Mouse (Mus musculus): ENCODE measurements around the gene N4bp3.
"Not testable (repeated sequence)": the region's sequence is repeated elsewhere in the genome, so short reads cannot be mapped to it uniquely, and the experiment has no call there.

Gene N4bp3

GRCm38 (mm10) chr11:51627425-51627824 is 23.2 kb downstream of the N4bp3 start:
- DNase-seq = no peak

GRCm38 (mm10) chr11:51625187-51625820 is 25.3 kb downstream of the N4bp3 start:
- DNase-seq = no peak

GRCm38 (mm10) chr11:51622971-51623491 is 27.6 kb downstream of the N4bp3 start:
- DNase-seq = no peak

- peak in 1 of 2 experiments; percentile 51 for DNase-seq
Observed at GRCm38 (mm10) chr11:51621776-51622175, 28.9 kb downstream of the N4bp3 start.

- DNase-seq = no peak
Observed at GRCm38 (mm10) chr11:51620084-51620483, 30.6 kb downstream of the N4bp3 start.

- DNase-seq = peak; percentile 99 to 100
Observed at GRCm38 (mm10) chr11:51619409-51620060, 31.1 kb downstream of the N4bp3 start, which contains the start of gene Nhp2. Gene Nhp2, plus strand, starts transcription at chr11:51619735.

GRCm38 (mm10) chr11:51618894-51619408 is 31.7 kb downstream of the N4bp3 start:
- no peak for DNase-seq

- DNase-seq = peak; percentile 67 to 83
Observed at GRCm38 (mm10) chr11:51617693-51618092, 32.9 kb downstream of the N4bp3 start.

GRCm38 (mm10) chr11:51616113-51616512 is 34.5 kb downstream of the N4bp3 start:
- DNase-seq = not testable (repeated sequence)

- peak; percentile 79 to 80 for DNase-seq
Observed at GRCm38 (mm10) chr11:51615601-51616000, 35.0 kb downstream of the N4bp3 start.

- DNase-seq = peak in 1 of 2 experiments; percentile 53
Observed at GRCm38 (mm10) chr11:51615129-51615528, 35.5 kb downstream of the N4bp3 start.

- no peak for DNase-seq
Observed at GRCm38 (mm10) chr11:51614256-51614655, 36.4 kb downstream of the N4bp3 start.

GRCm38 (mm10) chr11:51609940-51610339 is 40.7 kb downstream of the N4bp3 start:
- DNase-seq = not testable (repeated sequence)

- no peak for DNase-seq
Observed at GRCm38 (mm10) chr11:51609266-51609909, 41.3 kb downstream of the N4bp3 start.

- no peak for DNase-seq
Observed at GRCm38 (mm10) chr11:51607096-51607738, 43.4 kb downstream of the N4bp3 start.

GRCm38 (mm10) chr11:51606447-51607095 is 44.1 kb downstream of the N4bp3 start, which contains the start of gene Hnrnpab:
Gene Hnrnpab, minus strand, starts transcription at chr11:51606847.
- DNase-seq = peak; percentile 97 to 98

- peak; percentile 94 to 95 for DNase-seq
Observed at GRCm38 (mm10) chr11:51605602-51606446, 44.8 kb downstream of the N4bp3 start.

- DNase-seq = no peak
Observed at GRCm38 (mm10) chr11:51602253-51602652, 48.4 kb downstream of the N4bp3 start.

GRCm38 (mm10) chr11:51597553-51597952 is 53.1 kb downstream of the N4bp3 start:
- no peak for DNase-seq

- DNase-seq = no peak
Observed at GRCm38 (mm10) chr11:51595459-51596083, 55.1 kb downstream of the N4bp3 start.

All from kidney, adult 8-10 months (tissue).